Mouse (Mus musculus) spleen, adult 2 months (tissue): ENCODE measurements around the gene Gli2.

Experiments used
- CTCF ChIP-seq: fragments of 200-500 bp; IDR thresholded peaks from 2 replicates; pipeline ENCODE4 v1.5.1; 2011; ENCODE audit warnings: mild to moderate bottlenecking, inconsistent platforms; ENCODE audit not compliant: insufficient read depth, insufficient read length, insufficient replicate concordance; ENCODE audit errors: extremely low read depth
- POLR2A ChIP-seq: fragments of 200-500 bp; IDR thresholded peaks from 2 replicates; pipeline ENCODE4 v1.6.1; 2011; ENCODE audit warnings: low read depth, low read length, inconsistent platforms

DNA sequence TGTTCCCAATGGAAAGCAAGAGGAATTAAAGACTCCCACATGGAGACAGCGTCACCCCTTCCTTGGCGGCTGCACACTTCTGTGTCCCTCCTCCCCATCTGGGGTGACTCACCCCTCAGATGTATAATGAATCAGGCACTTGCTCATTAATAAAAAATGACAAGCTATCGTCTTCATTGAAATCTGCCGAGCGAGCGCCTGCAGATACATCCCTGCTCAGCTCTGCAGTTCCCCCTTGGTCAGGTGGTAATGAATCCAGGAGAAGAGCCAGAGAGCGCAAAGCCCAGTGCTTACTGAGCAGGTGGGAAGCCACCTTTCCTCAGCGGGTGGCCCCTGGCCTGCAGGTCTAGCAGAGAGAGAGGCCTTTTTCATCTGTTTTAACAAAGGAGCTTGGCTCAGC, 112.1 kb downstream of the Gli2 start:
- TF ChIP-seq POLR2A, result no peak
- TF ChIP-seq CTCF, result no peak
